Mouse (Mus musculus) brain, embryonic 14.5 days (tissue): ENCODE results near the gene Pparg.

Source experiments
- CTCF ChIP-seq: fragments of 200-500 bp; IDR thresholded peaks from 2 replicates; pipeline ENCODE4 v1.5.1; 2012; ENCODE audit warnings: inconsistent platforms, mild to moderate bottlenecking, moderate library complexity, borderline replicate concordance; ENCODE audit not compliant: insufficient read depth, insufficient read length; ENCODE audit errors: extremely low read depth
- POLR2A ChIP-seq: fragments of 200-500 bp; IDR thresholded peaks from 2 replicates; pipeline ENCODE4 v1.6.1; 2012; ENCODE audit warnings: mild to moderate bottlenecking, inconsistent platforms, borderline replicate concordance; ENCODE audit not compliant: poor library complexity, insufficient read depth, insufficient read length, severe bottlenecking; ENCODE audit errors: extremely low read depth

- TF ChIP-seq POLR2A: no peak
- TF ChIP-seq CTCF: no peak
These were observed 105.1 kb downstream of the Pparg start for GRCm38 (mm10) chr6:115465876-115466275.
